Mouse (Mus musculus): Measurements from ENCODE around the gene Lifr. TPM values are rescaled to one million over a fixed set of nuclear protein-coding genes. Genes with fewer than 3 reads are reported as not detected.

Lifr gene
- polyA plus RNA-seq, 1 experiment from 2014 or later = 13.4 TPM

GRCm38 (mm10) chr15:7064992-7065523 lies 25.4 kb upstream of the Lifr start:
- Histone ChIP-seq H3K4me3 (no peak overlapping the region), H3K4me1 (replicated peaks) (peaks cover 11% of the 10 kb centered on the region), H3K9me3 (no peaks in the 10 kb centered on the region), H3K36me3 (no peaks in the 10 kb centered on the region), H3K27ac (no peak overlapping the region), H3K27me3 (ENCODE audit: insufficient read depth, poor library complexity, severe bottlenecking) (no peaks in the 10 kb centered on the region)
- DNase-seq (ENCODE audit: low spot score) = no peak
- WGBS = 85% methylated on average over 14 of the region's 14 CpGs

- Histone ChIP-seq H3K27ac (no peak overlapping the region), H3K36me3 (no peaks in the 10 kb centered on the region), H3K4me3 (no peak overlapping the region), H3K9me3 (no peaks in the 10 kb centered on the region), H3K27me3 (ENCODE audit: insufficient read depth, poor library complexity, severe bottlenecking) (no peaks in the 10 kb centered on the region), H3K4me1 (replicated peaks) (peaks cover 11% of the 10 kb centered on the region)
- no peak for DNase-seq (ENCODE audit: low spot score)
- WGBS = 87% methylated on average over 5 of the region's 5 CpGs
Observed at GRCm38 (mm10) chr15:7065624-7066023, 24.8 kb upstream of the Lifr start.

- H3K9me3 ChIP-seq = no peaks in the 10 kb centered on the region
- no peaks in the 10 kb centered on the region for H3K36me3 ChIP-seq
- 86% methylated on average over 3 of the region's 3 CpGs for WGBS
- H3K4me1 ChIP-seq (replicated peaks) = peaks cover 15% of the 10 kb centered on the region
- no peaks in the 10 kb centered on the region for H3K27me3 ChIP-seq (ENCODE audit: insufficient read depth, poor library complexity, severe bottlenecking)
- H3K27ac ChIP-seq = no peak overlapping the region
- DNase-seq (ENCODE audit: low spot score) = no peak
- no peak overlapping the region for H3K4me3 ChIP-seq
Observed at GRCm38 (mm10) chr15:7066752-7067151, 23.7 kb upstream of the Lifr start.

- no peak overlapping the region for H3K4me3 ChIP-seq
- H3K36me3 ChIP-seq = no peaks in the 10 kb centered on the region
- H3K27ac ChIP-seq = no peak overlapping the region
- no peaks in the 10 kb centered on the region for H3K27me3 ChIP-seq (ENCODE audit: insufficient read depth, poor library complexity, severe bottlenecking)
- no peaks in the 10 kb centered on the region for H3K9me3 ChIP-seq
- no peak for DNase-seq (ENCODE audit: low spot score)
- H3K4me1 ChIP-seq (replicated peaks) = peaks cover 10% of the 10 kb centered on the region
- WGBS = 71% methylated on average over 7 of the region's 7 CpGs
Observed at GRCm38 (mm10) chr15:7069374-7069773, 21.0 kb upstream of the Lifr start.

- Histone ChIP-seq H3K27me3 (ENCODE audit: insufficient read depth, poor library complexity, severe bottlenecking) (no peaks in the 10 kb centered on the region), H3K9me3 (no peaks in the 10 kb centered on the region), H3K4me3 (no peak overlapping the region), H3K36me3 (no peaks in the 10 kb centered on the region), H3K4me1 (replicated peaks) (peaks cover 10% of the 10 kb centered on the region), H3K27ac (no peak overlapping the region)
- WGBS = 82% methylated on average over 6 of the region's 6 CpGs
- no peak for DNase-seq (ENCODE audit: low spot score)
Observed at GRCm38 (mm10) chr15:7070199-7070794, 20.1 kb upstream of the Lifr start.

- no peak overlapping the region for H3K4me3 ChIP-seq
Observed at GRCm38 (mm10) chr15:7073269-7073668, 17.1 kb upstream of the Lifr start.

GRCm38 (mm10) chr15:7075185-7075584 lies 15.2 kb upstream of the Lifr start:
- Histone ChIP-seq H3K4me1 (replicated peaks) (peaks cover 37% of the 10 kb centered on the region), H3K9me3 (no peaks in the 10 kb centered on the region), H3K4me3 (no peak overlapping the region), H3K27ac (no peak overlapping the region), H3K27me3 (ENCODE audit: insufficient read depth, poor library complexity, severe bottlenecking) (no peaks in the 10 kb centered on the region), H3K36me3 (no peaks in the 10 kb centered on the region)
- WGBS = 88% methylated on average over 6 of the region's 6 CpGs
- DNase-seq (ENCODE audit: low spot score) = no peak

More at GRCm38 (mm10) chr15:7073269-7073668, 17.1 kb upstream of the Lifr start:
- no peak for DNase-seq (ENCODE audit: low spot score)
- Histone ChIP-seq H3K36me3 (no peaks in the 10 kb centered on the region), H3K9me3 (no peaks in the 10 kb centered on the region), H3K27ac (no peak overlapping the region), H3K27me3 (ENCODE audit: insufficient read depth, poor library complexity, severe bottlenecking) (no peaks in the 10 kb centered on the region), H3K4me1 (replicated peaks) (peaks cover 31% of the 10 kb centered on the region)
- 48% methylated on average over 3 of the region's 3 CpGs for WGBS

GRCm38 (mm10) chr15:7078356-7078755 lies 12.1 kb upstream of the Lifr start:
- no peak overlapping the region for H3K4me3 ChIP-seq
- no peaks in the 10 kb centered on the region for H3K27me3 ChIP-seq (ENCODE audit: insufficient read depth, poor library complexity, severe bottlenecking)
- no peaks in the 10 kb centered on the region for H3K36me3 ChIP-seq
- 45% methylated on average over 2 of the region's 2 CpGs for WGBS
- no peaks in the 10 kb centered on the region for H3K9me3 ChIP-seq
- peak overlapping the region; percentile 59; the same call in 1 of the 2 replicates for H3K27ac ChIP-seq
- peaks cover 37% of the 10 kb centered on the region for H3K4me1 ChIP-seq (replicated peaks)
- DNase-seq (ENCODE audit: low spot score) = no peak

- peaks cover 37% of the 10 kb centered on the region for H3K4me1 ChIP-seq (replicated peaks)
- no peak overlapping the region for H3K27ac ChIP-seq
- H3K36me3 ChIP-seq = no peaks in the 10 kb centered on the region
- DNase-seq (ENCODE audit: low spot score) = no peak
- 92% methylated on average over 4 of the region's 4 CpGs for WGBS
- no peaks in the 10 kb centered on the region for H3K27me3 ChIP-seq (ENCODE audit: insufficient read depth, poor library complexity, severe bottlenecking)
- H3K9me3 ChIP-seq = no peaks in the 10 kb centered on the region
- no peak overlapping the region for H3K4me3 ChIP-seq
Observed at GRCm38 (mm10) chr15:7079631-7080337, 10.6 kb upstream of the Lifr start.

GRCm38 (mm10) chr15:7080916-7081626 lies 9.3 kb upstream of the Lifr start:
- no peak overlapping the region for H3K27ac ChIP-seq
- H3K4me1 ChIP-seq (replicated peaks) = peaks cover 42% of the 10 kb centered on the region
- no peaks in the 10 kb centered on the region for H3K36me3 ChIP-seq
- H3K4me3 ChIP-seq = no peak overlapping the region
- H3K27me3 ChIP-seq (ENCODE audit: insufficient read depth, poor library complexity, severe bottlenecking) = peaks cover 2% of the 10 kb centered on the region; the same call in 1 of the 2 replicates
- no peak for DNase-seq (ENCODE audit: low spot score)
- WGBS = 71% methylated on average over 15 of the region's 15 CpGs
- no peaks in the 10 kb centered on the region for H3K9me3 ChIP-seq

GRCm38 (mm10) chr15:7081795-7082194 lies 8.6 kb upstream of the Lifr start:
- 49% methylated on average over 15 of the region's 15 CpGs for WGBS
- Histone ChIP-seq H3K36me3 (no peaks in the 10 kb centered on the region), H3K27me3 (ENCODE audit: insufficient read depth, poor library complexity, severe bottlenecking) (peaks cover 3% of the 10 kb centered on the region; the same call in 1 of the 2 replicates), H3K4me3 (no peak overlapping the region), H3K27ac (no peak overlapping the region), H3K9me3 (no peaks in the 10 kb centered on the region), H3K4me1 (replicated peaks) (peaks cover 35% of the 10 kb centered on the region)
- no peak for DNase-seq (ENCODE audit: low spot score)

GRCm38 (mm10) chr15:7082901-7083300 lies 7.5 kb upstream of the Lifr start:
- 92% methylated on average over 3 of the region's 3 CpGs for WGBS
- H3K36me3 ChIP-seq = no peaks in the 10 kb centered on the region
- H3K27me3 ChIP-seq (ENCODE audit: insufficient read depth, poor library complexity, severe bottlenecking) = peaks cover 3% of the 10 kb centered on the region; the same call in 1 of the 2 replicates
- DNase-seq (ENCODE audit: low spot score) = no peak
- H3K9me3 ChIP-seq = no peaks in the 10 kb centered on the region
- H3K27ac ChIP-seq = no peak overlapping the region
- peaks cover 25% of the 10 kb centered on the region for H3K4me1 ChIP-seq (replicated peaks)
- no peak overlapping the region for H3K4me3 ChIP-seq

Data from hindbrain, embryonic 10.5 days (tissue).